Mouse (Mus musculus) liver, embryonic 14 days (tissue): ENCODE results near the gene Arl8b. TPM values are rescaled to one million over a fixed set of nuclear protein-coding genes. Genes with fewer than 3 reads are reported as not detected.

ENCODE experiments used
- polyA plus RNA-seq: library from polyadenylated mRNA; depleted of rRNA; stranded (reverse); fragments of >200 nt; gene quantifications from 2 replicates; pipeline ENCODE4 v1.2.3, GENCODE M21; 2012; rRNA removed

Arl8b gene
- polyA plus RNA-seq, result 10.6 and 12.6 TPM in 2 replicates

GRCm38 (mm10) chr6:108782526-108783183 lies at the start of gene Arl8b:
TSS of gene Arl8b (plus strand) at chr6:108783099.

GRCm38 (mm10) chr6:108828234-108828868 lies 45.5 kb downstream of the Arl8b start, which contains the start of gene Edem1:
TSS of gene Edem1 (plus strand) at chr6:108828641.

Other genes with a start within 250 kb of the Arl8b start
- 1.7 and 2.7 TPM in 2 replicates for gene Bhlhe40, start 122.5 kb upstream of the Arl8b start, polyA plus RNA-seq
- 9.5 and 11.4 TPM in 2 replicates for gene Edem1, start 45.5 kb downstream of the Arl8b start, polyA plus RNA-seq